33 mouse cellular contexts compared by ENCODE assay signal in the genomic region with DNA sequence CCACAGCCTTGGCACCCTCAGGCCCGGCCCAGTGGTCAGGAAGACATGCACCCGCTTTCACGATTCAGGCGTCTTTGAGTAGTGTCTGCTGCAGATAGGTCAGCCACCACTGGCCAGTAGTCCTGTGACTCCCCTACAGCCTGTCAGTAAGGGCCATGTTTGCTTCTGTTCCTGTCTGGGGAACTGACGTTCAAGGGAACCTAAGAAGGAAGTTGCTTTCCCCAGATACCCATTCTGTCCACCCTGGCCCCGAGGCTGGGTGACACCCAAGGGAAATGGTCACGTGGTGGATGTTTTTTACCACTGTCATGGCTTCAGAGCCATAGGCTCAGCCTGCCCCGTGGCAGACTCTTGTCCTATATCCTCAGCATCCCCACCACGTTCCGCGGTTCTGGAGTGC. TPM values are rescaled to one million over a fixed set of nuclear protein-coding genes. Genes with fewer than 3 reads are reported as not detected.
DNase-seq lines count a peak whose midpoint lies in the region; ATAC-seq lines count a peak whose summit lies in the region.
"Had no signal": no experiment of that assay in that cellular context is flagged by ENCODE, and none has a peak within 500 bp of the region (broad histone marks: within the 10 kb centered on the region; RNA-seq: fewer than 3 reads in every experiment).

No protein-coding gene starts in this region.

- intact Hi-C loops in left cerebral cortex, postnatal 14 days (cut with DNase I), result no loop called here

- H3K9me3 ChIP-seq in liver, embryonic 16.5 days (replicated peaks; ENCODE audit: control insufficient read depth, low read length), result no peaks in the 10 kb centered on the region
- H3K9me3 ChIP-seq in liver, embryonic 11.5 days (ENCODE audit: control insufficient read depth, low read length), result no peaks in the 10 kb centered on the region
- H3K9me3 ChIP-seq: embryonic facial prominence, embryonic 13.5 days; forebrain, embryonic 12.5 days; kidney, embryonic 15.5 days; limb, embryonic 10.5 days; limb, embryonic 15.5 days; lung, embryonic 15.5 days; midbrain, embryonic 10.5 days; midbrain, embryonic 15.5 days; neural tube, embryonic 12.5 days had no signal

- no peak overlapping the region for H3K4me2 ChIP-seq in liver, embryonic 16.5 days (ENCODE audit: low read depth, low read length)
- H3K4me2 ChIP-seq in liver, embryonic 11.5 days, result no peak overlapping the region
- H3K4me2 ChIP-seq: embryonic facial prominence, embryonic 13.5 days; forebrain, embryonic 12.5 days; kidney, embryonic 15.5 days; limb, embryonic 15.5 days; lung, embryonic 15.5 days; midbrain, embryonic 15.5 days; neural tube, embryonic 12.5 days had no signal

- H3K36me3 ChIP-seq in liver, embryonic 16.5 days (ENCODE audit: control insufficient read depth, insufficient read depth), result no peaks in the 10 kb centered on the region
- H3K36me3 ChIP-seq in liver, embryonic 11.5 days (ENCODE audit: control insufficient read depth, insufficient read depth, low read length), result peaks cover 4% of the 10 kb centered on the region; the same call in 1 of the 2 replicates
- H3K36me3 ChIP-seq: midbrain, embryonic 15.5 days had no signal

- ATAC-seq in liver, embryonic 16.5 days (ENCODE audit: low read depth), result peak; percentile 7; the same call in 1 of the 2 replicates
- no peak for ATAC-seq in liver, embryonic 11.5 days (replicated peaks; ENCODE audit: low FRiP score)
- peak; percentile 49 for ATAC-seq in granulocyte monocyte progenitor cell, adult 5-6 weeks (replicated peaks; ENCODE audit: poor library complexity, severe bottlenecking)
- peak; percentile 42 for ATAC-seq in megakaryocyte progenitor cell, adult 5-6 weeks (replicated peaks; ENCODE audit: poor library complexity)
- ATAC-seq: CD4-positive, CD25-positive, alpha-beta regulatory T cell, adult 4 months; forebrain, postnatal 0 days; hindbrain, embryonic 16.5 days; midbrain, embryonic 15.5 days had no signal

- WGBS in liver, embryonic 16.5 days (ENCODE audit: insufficient replicate concordance), result 60% methylated on average over 11 of the region's 11 CpGs
- 72% methylated on average over 11 of the region's 11 CpGs for WGBS in liver, embryonic 11.5 days

- no peaks in the 10 kb centered on the region for H3K27me3 ChIP-seq in liver, embryonic 16.5 days (ENCODE audit: control insufficient read depth, insufficient read depth, low read depth, low read length)
- H3K27me3 ChIP-seq in liver, embryonic 11.5 days (replicated peaks; ENCODE audit: control insufficient read depth, insufficient read depth, low read length), result no peaks in the 10 kb centered on the region
- H3K27me3 ChIP-seq: embryonic facial prominence, embryonic 13.5 days; forebrain, embryonic 12.5 days; kidney, embryonic 15.5 days; limb, embryonic 15.5 days; lung, embryonic 15.5 days; midbrain, embryonic 15.5 days; neural tube, embryonic 12.5 days had no signal

- H3K9ac ChIP-seq in liver, embryonic 16.5 days (ENCODE audit: low read depth, low read length), result no peak overlapping the region
- no peak overlapping the region for H3K9ac ChIP-seq in liver, embryonic 11.5 days (ENCODE audit: low read depth, low read length)
- H3K9ac ChIP-seq: embryonic facial prominence, embryonic 13.5 days; forebrain, embryonic 12.5 days; forebrain, postnatal 0 days; kidney, embryonic 15.5 days; limb, embryonic 15.5 days; lung, embryonic 15.5 days; midbrain, embryonic 15.5 days; neural tube, embryonic 12.5 days had no signal

- no peaks in the 10 kb centered on the region; the same call in 1 of the 2 replicates for H3K4me1 ChIP-seq in liver, embryonic 16.5 days (ENCODE audit: control insufficient read depth, low read depth, low read length)
- H3K4me1 ChIP-seq in liver, embryonic 11.5 days (replicated peaks; ENCODE audit: control insufficient read depth, insufficient read depth, low read length), result peaks cover 7% of the 10 kb centered on the region
- H3K4me1 ChIP-seq: embryonic facial prominence, embryonic 13.5 days; forebrain, embryonic 12.5 days; limb, embryonic 15.5 days; midbrain, embryonic 10.5 days; midbrain, embryonic 15.5 days; neural tube, embryonic 12.5 days had no signal

- H3K27ac ChIP-seq in liver, embryonic 16.5 days (ENCODE audit: low read length), result peak overlapping the region; percentile 34; the same call in 1 of the 2 replicates
- no peak overlapping the region for H3K27ac ChIP-seq in liver, embryonic 11.5 days (ENCODE audit: low read depth, low read length)
- H3K27ac ChIP-seq: embryonic facial prominence, embryonic 13.5 days; forebrain, embryonic 12.5 days; kidney, embryonic 15.5 days; layer of hippocampus, adult 2 months; limb, embryonic 10.5 days; limb, embryonic 15.5 days; lung, embryonic 15.5 days; midbrain, embryonic 10.5 days; midbrain, embryonic 15.5 days; neural tube, embryonic 12.5 days had no signal

- DNase-seq in liver, embryonic 11.5 days (ENCODE audit: low spot score), result no peak
- DNase-seq in left cerebral cortex, postnatal 14 days (ENCODE audit: low spot score in 2 of 2), result no peak
- DNase-seq in layer of hippocampus, adult 8-10 months (ENCODE audit: low spot score in 2 of 2), result no peak
- no peak for DNase-seq in adrenal gland, postnatal 25 days
- DNase-seq: adrenal gland, postnatal 36 days; cerebellum, adult 11 months; cerebellum, adult 9-10 months; cerebellum, postnatal 36 days; forebrain, postnatal 0 days; heart, postnatal 14 days; kidney, adult 18-20 months; kidney, postnatal 25 days; layer of hippocampus, postnatal 36 days; lung, postnatal 36 days; right cerebral cortex, postnatal 4 days; thymus, adult 2 months; thymus, postnatal 36 days had no signal

- no peak overlapping the region for H3K4me3 ChIP-seq in liver, embryonic 16.5 days (ENCODE audit: low read depth, low read length)
- H3K4me3 ChIP-seq in liver, embryonic 11.5 days (ENCODE audit: low read depth, low read length), result no peak overlapping the region
- H3K4me3 ChIP-seq: embryonic facial prominence, embryonic 13.5 days; erythroblast, embryonic 14.5 days; forebrain, embryonic 12.5 days; kidney, embryonic 15.5 days; layer of hippocampus, adult 2 months; limb, embryonic 10.5 days; limb, embryonic 15.5 days; lung, embryonic 15.5 days; midbrain, embryonic 10.5 days; midbrain, embryonic 15.5 days; neural tube, embryonic 12.5 days had no signal

RNA-seq across cellular contexts. Expression of a gene that starts 15.6 kb away (rescaled TPM):
- polyA plus RNA-seq in liver, embryonic 16.5 days (2015; fragmentation: Nextera tagmentation; extraction: Ambion mirVana), result 2.5 and 3.3 TPM in 2 replicates
- polyA plus RNA-seq in liver, embryonic 11.5 days (2014; fragmentation: Nextera tagmentation; extraction: Ambion mirVana), result 7.6 and 8.0 TPM in 2 replicates
- total RNA-seq in granulocyte monocyte progenitor cell, adult 5-6 weeks (2014; fragmentation: Nextera tagmentation), result 57.7 and 58.1 TPM in 2 replicates
- total RNA-seq in granulocyte monocyte progenitor cell, adult 5-6 weeks (2017), result 40.5 and 45.5 TPM in 2 replicates
- total RNA-seq in megakaryocyte progenitor cell, adult 5-6 weeks (2015), result 62.9 and 69.5 TPM in 2 replicates
- 36.4 and 45.5 TPM in 2 replicates for total RNA-seq in megakaryocyte progenitor cell, adult 5-6 weeks (2017)
- 1 to 10 TPM; 2.8 TPM for total RNA-seq in left cerebral cortex, postnatal 14 days (2021)
- 1 to 10 TPM; 3.6 to 8.6 (median 6.1) TPM for total RNA-seq in layer of hippocampus, adult 8-10 months (2022)
- 36.8 and 46.2 TPM in 2 replicates for total RNA-seq in adrenal gland, postnatal 25 days (2021)

RNA-seq across cellular contexts. Expression of a gene that starts 22.0 kb away (rescaled TPM):
- polyA plus RNA-seq in liver, embryonic 16.5 days (2015; fragmentation: Nextera tagmentation; extraction: Ambion mirVana), result 2.1 and 2.3 TPM in 2 replicates
- 4.3 and 5.1 TPM in 2 replicates for polyA plus RNA-seq in liver, embryonic 11.5 days (2014; fragmentation: Nextera tagmentation; extraction: Ambion mirVana)
- total RNA-seq in granulocyte monocyte progenitor cell, adult 5-6 weeks (2014; fragmentation: Nextera tagmentation), result 1.1 TPM in 1 of 2 replicates, not detected in the other
- 0.21 and 0.43 TPM in 2 replicates for total RNA-seq in granulocyte monocyte progenitor cell, adult 5-6 weeks (2017)
- 0.17 and 0.72 TPM in 2 replicates for total RNA-seq in megakaryocyte progenitor cell, adult 5-6 weeks (2015)
- total RNA-seq in megakaryocyte progenitor cell, adult 5-6 weeks (2017), result 0.34 TPM in 1 of 2 replicates, not detected in the other
- 1 to 10 TPM; 3.5 to 5.4 TPM for total RNA-seq in left cerebral cortex, postnatal 14 days (2021)
- total RNA-seq in layer of hippocampus, adult 8-10 months (2022), result 1 to 10 TPM; 6.0 to 6.9 (median 6.3) TPM
- total RNA-seq in adrenal gland, postnatal 25 days (2021), result 9.5 and 13.1 TPM in 2 replicates
- polyA plus RNA-seq: erythroblast, embryonic 14.5 days had no signal

RNA-seq across cellular contexts. Expression of a gene that starts 22.0 kb away (rescaled TPM):
- polyA plus RNA-seq in liver, embryonic 16.5 days (2015; fragmentation: Nextera tagmentation; extraction: Ambion mirVana), result 1.8 and 2.0 TPM in 2 replicates
- 4.4 and 5.8 TPM in 2 replicates for polyA plus RNA-seq in liver, embryonic 11.5 days (2014; fragmentation: Nextera tagmentation; extraction: Ambion mirVana)
- 4.3 and 5.2 TPM in 2 replicates for total RNA-seq in granulocyte monocyte progenitor cell, adult 5-6 weeks (2014; fragmentation: Nextera tagmentation)
- total RNA-seq in granulocyte monocyte progenitor cell, adult 5-6 weeks (2017), result 2.7 and 4.1 TPM in 2 replicates
- 2.9 and 5.4 TPM in 2 replicates for total RNA-seq in megakaryocyte progenitor cell, adult 5-6 weeks (2015)
- 3.9 and 4.6 TPM in 2 replicates for total RNA-seq in megakaryocyte progenitor cell, adult 5-6 weeks (2017)
- total RNA-seq in left cerebral cortex, postnatal 14 days (2021), result 1 to 10 TPM; 3.5 to 4.3 TPM
- total RNA-seq in layer of hippocampus, adult 8-10 months (2022), result 1 to 10 TPM; 5.9 to 8.0 (median 7.0) TPM
- total RNA-seq in adrenal gland, postnatal 25 days (2021), result 21.6 and 26.9 TPM in 2 replicates
